Mouse (Mus musculus): ENCODE data around the gene Trip13.

Gene Trip13

GRCm38 (mm10) chr13:73887415-73887874, 50.1 kb downstream of the Trip13 start:
- no peak for DNase-seq (ENCODE audit: low read depth, low spot score)

- DNase-seq (ENCODE audit: low read depth, low spot score) = no peak
Observed at GRCm38 (mm10) chr13:73886601-73887000, 51.0 kb downstream of the Trip13 start.

DNA sequence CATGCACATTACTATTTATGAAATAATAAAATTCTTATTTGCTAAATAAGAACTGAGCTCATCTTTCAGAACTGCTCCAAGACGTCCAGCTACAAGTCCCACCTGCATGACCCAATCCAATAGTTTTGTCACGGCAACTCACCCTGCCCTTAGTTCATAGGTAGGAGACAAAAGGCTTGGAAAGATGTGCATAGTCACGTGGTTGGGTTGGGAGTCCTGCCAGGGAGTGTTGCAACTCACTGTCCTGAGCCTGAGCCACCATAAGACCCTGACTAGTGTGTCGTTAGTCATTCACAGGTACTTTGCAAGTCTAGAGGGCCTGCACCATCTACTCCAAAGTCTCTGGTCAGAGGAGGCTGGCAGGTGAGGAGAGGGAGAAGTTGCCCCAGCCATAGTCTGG, 51.5 kb downstream of the Trip13 start:
- no peak for DNase-seq (ENCODE audit: low read depth, low spot score)

GRCm38 (mm10) chr13:73885656-73886055, 51.9 kb downstream of the Trip13 start:
- no peak for DNase-seq (ENCODE audit: low read depth, low spot score)

- DNase-seq (ENCODE audit: low read depth, low spot score) = no peak
Observed at GRCm38 (mm10) chr13:73881347-73881746, 56.2 kb downstream of the Trip13 start.

DNA sequence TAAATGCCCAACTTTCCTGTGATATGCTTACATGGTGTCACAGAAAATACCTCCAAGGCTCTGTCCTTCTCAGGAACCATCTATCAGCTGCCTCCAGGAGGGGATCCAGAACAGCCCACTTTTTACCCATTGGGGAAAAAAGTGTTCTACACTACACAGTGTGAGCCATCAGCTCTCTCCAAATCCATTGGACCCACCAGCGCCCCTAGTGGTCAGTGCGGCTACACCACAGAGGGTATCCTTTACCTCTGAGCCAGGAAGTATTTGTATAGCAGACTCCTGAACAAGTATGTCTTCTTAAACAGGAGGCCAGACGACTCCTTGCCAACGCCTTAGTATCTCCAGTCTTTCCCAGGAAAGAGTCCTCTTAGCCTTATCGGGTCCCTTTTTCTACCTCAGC, 57.8 kb downstream of the Trip13 start:
- DNase-seq (ENCODE audit: low read depth, low spot score) = peak; percentile 40

DNA sequence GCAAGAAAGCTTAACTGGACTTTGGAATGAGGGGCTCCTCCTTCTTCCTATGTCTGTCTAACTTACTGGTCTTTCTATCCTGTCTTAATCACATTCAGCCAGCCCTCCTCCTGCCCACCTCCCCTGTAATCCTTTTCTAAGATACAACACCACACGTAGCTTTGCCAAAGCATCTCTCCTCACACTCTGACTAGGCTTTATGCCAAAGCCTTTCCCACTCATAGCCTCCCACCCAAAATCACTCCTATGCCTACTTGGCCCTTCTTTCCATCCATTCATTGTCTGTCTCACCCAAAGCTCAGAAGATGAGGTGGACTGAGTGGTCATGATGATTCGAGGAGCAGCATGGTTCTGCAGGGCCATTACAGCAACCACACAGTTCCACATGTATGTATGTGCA, 65.4 kb downstream of the Trip13 start:
- no peak for DNase-seq (ENCODE audit: low read depth, low spot score)

Measured in R1 (cell line).